Mouse (Mus musculus) kidney, adult 2 months (tissue): ENCODE data around the gene Col12a1. TPM values are rescaled to one million over a fixed set of nuclear protein-coding genes. Genes with fewer than 3 reads are reported as not detected.

Experiments used
- DNase-seq: peaks from one replicate; pipeline ENCODE4 v3.0.0; 2021
- H3K27ac ChIP-seq: fragments of 200-500 bp; 2 replicates; pipeline ENCODE4 v1.5.1; 2012; ENCODE audit warnings: low read depth, low read length, control low read depth, inconsistent platforms; ENCODE audit not compliant: insufficient read depth
- H3K27me3 ChIP-seq: fragments of 200-500 bp; replicated peaks from 2 replicates; pipeline ENCODE4 v1.6.1; 2012; ENCODE audit warnings: mild to moderate bottlenecking, moderate library complexity, low read length, inconsistent platforms; ENCODE audit not compliant: control insufficient read depth, insufficient read depth
- H3K36me3 ChIP-seq: fragments of 200-500 bp; 2 replicates; pipeline ENCODE4 v1.6.1; 2012; ENCODE audit warnings: mild to moderate bottlenecking, moderate library complexity, low read length, inconsistent platforms; ENCODE audit not compliant: control insufficient read depth, insufficient read depth
- H3K4me1 ChIP-seq: fragments of 200-500 bp; 2 replicates; pipeline ENCODE4 v1.6.1; 2011; ENCODE audit warnings: low read length; ENCODE audit not compliant: control insufficient read depth, insufficient read depth
- H3K4me3 ChIP-seq: fragments of 200-500 bp; 2 replicates; pipeline ENCODE4 v1.5.1; 2011; ENCODE audit warnings: mild to moderate bottlenecking, low read depth, low read length, control low read depth; ENCODE audit not compliant: insufficient read depth
- CTCF ChIP-seq: fragments of 200-500 bp; conservative IDR thresholded peaks from 2 replicates; pipeline ENCODE4 v1.5.1; 2011; ENCODE audit warnings: low read depth, mild to moderate bottlenecking, control low read depth, low read length, moderate library complexity, mixed read lengths; ENCODE audit not compliant: insufficient read depth, insufficient read length
- POLR2A ChIP-seq: fragments of 200-500 bp; IDR thresholded peaks from one replicate; pipeline ENCODE4 v1.6.1; 2011; ENCODE audit warnings: low read depth, low read length, control low read depth
- WGBS: fragments of 180-500 bp; shearing (Covaris S2); methylation state at CpG from one replicate; pipeline ENCODE4 v1.1.7; 2018; 5-methylcytosine and 5-hydroxymethylcytosine counted together
- polyA plus RNA-seq: library from polyadenylated mRNA; depleted of rRNA; stranded (reverse); fragments of >200 nt; gene quantifications from 2 replicates; pipeline ENCODE4 v1.2.3, GENCODE M21; 2012; rRNA removed

The Col12a1 gene
- polyA plus RNA-seq, 1 experiment: 7.1 TPM

DNA sequence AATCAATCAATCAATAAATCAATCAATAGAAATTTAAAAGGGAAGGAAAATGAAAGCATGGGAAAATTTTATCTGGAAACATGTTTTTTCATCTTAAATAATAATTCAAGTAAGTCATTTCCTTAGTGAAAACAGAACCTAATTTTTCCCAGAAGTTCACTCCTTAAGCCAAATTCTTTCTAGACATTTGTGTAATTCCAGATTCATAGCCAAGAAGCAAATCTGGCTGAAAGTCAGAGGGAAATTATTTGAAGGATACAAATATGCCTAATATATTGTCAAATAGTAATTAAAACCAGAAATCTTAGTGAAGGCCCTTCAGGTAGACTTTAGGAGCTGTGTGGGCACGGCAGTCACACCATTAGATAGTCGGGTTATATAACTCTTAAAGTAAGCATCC lies 115.2 kb downstream of the Col12a1 start:
- 72% methylated on average over 2 of the region's 2 CpGs for WGBS
- Histone ChIP-seq H3K4me1 (peaks cover 8% of the 10 kb centered on the region; the same call in 1 of the 2 replicates), H3K36me3 (no peaks in the 10 kb centered on the region), H3K27ac (no peak overlapping the region), H3K4me3 (no peak overlapping the region), H3K27me3 (no peaks in the 10 kb centered on the region)
- TF ChIP-seq CTCF (no peak), POLR2A (no peak)
- DNase-seq: no peak

DNA sequence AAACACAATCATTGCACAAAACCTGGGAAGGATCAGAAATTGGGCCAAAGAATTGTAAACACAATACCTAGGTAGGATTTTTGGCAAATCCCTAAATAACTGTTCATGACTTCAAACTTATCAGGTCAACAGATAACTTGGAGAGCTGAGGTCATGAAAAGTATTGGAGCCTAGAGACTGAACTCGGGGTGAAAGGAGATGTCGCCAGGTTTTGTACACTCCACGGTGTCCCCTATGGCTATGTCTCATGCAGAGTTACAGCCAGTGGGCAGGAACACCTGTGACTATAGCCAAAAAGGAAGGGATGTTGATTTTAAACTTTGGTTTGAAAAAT lies 118.4 kb downstream of the Col12a1 start:
- DNase-seq: no peak
- TF ChIP-seq POLR2A (no peak), CTCF (no peak)
- Histone ChIP-seq H3K27me3 (no peaks in the 10 kb centered on the region), H3K27ac (no peak overlapping the region), H3K4me3 (no peak overlapping the region), H3K4me1 (peaks cover 8% of the 10 kb centered on the region; the same call in 1 of the 2 replicates), H3K36me3 (no peaks in the 10 kb centered on the region)
- WGBS: 78% methylated on average over 3 of the region's 3 CpGs

DNA sequence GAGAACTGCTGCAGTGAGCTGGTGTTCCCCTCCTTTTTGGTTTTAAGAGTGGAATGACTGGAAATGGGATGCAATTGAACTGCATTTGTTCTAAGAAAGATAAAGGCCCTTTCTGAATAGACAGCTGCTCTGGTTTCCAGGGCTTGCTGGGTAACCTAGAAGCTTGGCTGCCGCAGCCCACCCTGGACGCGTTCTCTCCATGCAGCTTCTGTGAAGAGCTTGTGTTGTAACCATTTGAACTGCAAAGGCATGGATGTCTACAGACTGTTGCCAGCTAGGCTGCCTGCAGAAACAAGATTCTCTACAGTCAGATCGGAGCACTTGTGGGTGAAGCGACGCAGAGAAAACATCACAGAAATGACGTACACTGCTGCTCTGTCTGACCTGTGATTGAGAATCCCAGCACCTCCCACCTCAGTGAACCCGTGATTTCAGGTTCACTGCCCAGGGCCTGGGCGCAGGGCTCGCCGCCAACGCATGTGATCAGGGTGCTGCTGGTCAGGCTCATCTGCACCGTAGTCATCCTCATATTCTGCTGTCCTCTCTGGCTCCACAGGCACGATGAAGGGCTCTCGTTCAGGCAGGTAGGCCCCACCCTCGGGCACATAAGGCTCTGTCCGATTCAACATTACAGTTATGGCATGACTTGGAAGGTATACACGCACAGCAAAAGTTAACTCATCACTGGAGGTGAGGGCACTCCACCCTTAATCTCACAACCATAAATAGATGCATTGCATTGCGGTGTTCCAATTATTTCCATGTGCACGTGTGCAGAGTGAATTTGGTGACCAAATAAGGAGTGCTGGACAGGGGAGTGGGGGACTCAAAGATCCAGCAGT lies 119.0 kb downstream of the Col12a1 start:
- TF ChIP-seq POLR2A (no peak), CTCF (no peak)
- DNase-seq: peak; percentile 94
- H3K36me3 ChIP-seq: no peaks in the 10 kb centered on the region
- H3K27me3 ChIP-seq: no peaks in the 10 kb centered on the region
- H3K4me1 ChIP-seq: peaks cover 8% of the 10 kb centered on the region; the same call in 1 of the 2 replicates
- no peak overlapping the region for H3K4me3 ChIP-seq
- H3K27ac ChIP-seq: peak overlapping the region; percentile 48; the same call in 1 of the 2 replicates
- WGBS: 60% methylated on average over 20 of the region's 20 CpGs

DNA sequence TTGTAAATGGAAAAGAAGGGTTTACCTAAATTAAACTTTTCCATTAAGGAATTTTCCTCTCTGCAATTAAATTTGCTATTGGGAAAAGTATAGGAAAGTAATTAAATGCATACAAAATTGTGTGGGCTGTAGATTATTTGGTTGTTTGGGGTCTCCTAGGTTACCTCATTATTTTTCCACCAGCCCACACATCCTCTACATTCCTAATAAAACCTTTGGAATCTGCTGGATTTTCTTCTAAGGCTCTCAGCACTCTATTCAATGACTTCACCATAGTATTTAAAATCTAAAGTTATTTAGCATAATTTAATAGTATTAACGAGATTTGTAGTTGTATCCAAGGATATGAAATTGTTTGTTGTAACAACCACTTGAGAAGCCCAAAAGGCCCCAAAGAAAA lies 120.1 kb downstream of the Col12a1 start:
- Histone ChIP-seq H3K36me3 (no peaks in the 10 kb centered on the region), H3K4me1 (peaks cover 3% of the 10 kb centered on the region; the same call in 1 of the 2 replicates), H3K27ac (no peak overlapping the region), H3K27me3 (no peaks in the 10 kb centered on the region), H3K4me3 (no peak overlapping the region)
- 76% methylated on average over 1 of the region's 1 CpGs for WGBS
- TF ChIP-seq CTCF (no peak), POLR2A (no peak)
- no peak for DNase-seq

DNA sequence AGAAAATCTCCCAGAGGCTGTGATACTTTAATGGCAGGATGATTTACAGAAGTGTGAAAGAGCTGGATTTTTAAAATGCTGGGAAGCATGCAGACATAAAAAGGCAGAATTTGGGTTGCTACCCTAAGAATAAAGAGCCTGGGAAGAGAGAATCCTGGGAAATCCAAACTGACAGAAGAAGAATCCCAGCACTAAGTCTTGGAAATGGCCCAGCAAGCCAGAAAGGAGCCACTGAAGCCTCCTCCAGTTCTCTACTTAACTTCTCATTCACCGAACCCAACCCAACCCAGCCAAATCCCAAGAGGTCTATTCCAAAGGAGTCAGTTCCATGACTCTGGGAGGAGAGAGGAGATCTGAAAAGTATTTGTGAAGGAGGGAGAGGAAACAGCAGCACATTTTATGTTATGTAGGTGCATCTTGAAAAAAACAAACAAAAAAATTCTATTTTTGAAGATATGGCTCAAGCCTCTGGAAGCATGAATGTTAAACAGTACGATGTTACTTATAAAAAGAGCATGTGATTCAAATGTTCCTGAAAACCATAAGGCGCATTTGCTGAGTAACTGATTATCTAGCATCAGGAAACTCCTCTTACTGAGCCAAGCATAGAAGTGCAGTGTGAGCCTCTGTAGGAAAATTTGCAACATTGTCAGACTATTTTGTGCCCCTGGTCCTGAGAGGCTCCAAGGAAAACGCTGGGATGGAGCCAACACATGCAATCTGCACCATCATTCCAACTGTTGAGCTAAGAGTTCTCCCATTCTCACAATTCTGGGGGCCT lies 132.0 kb downstream of the Col12a1 start:
- no peaks in the 10 kb centered on the region for H3K27me3 ChIP-seq
- no peak for DNase-seq
- no peak for TF ChIP-seq CTCF
- WGBS: 65% methylated on average over 4 of the region's 4 CpGs
- no peak overlapping the region for H3K27ac ChIP-seq
- H3K4me3 ChIP-seq: no peak overlapping the region
- H3K4me1 ChIP-seq: no peaks in the 10 kb centered on the region
- no peaks in the 10 kb centered on the region for H3K36me3 ChIP-seq

DNA sequence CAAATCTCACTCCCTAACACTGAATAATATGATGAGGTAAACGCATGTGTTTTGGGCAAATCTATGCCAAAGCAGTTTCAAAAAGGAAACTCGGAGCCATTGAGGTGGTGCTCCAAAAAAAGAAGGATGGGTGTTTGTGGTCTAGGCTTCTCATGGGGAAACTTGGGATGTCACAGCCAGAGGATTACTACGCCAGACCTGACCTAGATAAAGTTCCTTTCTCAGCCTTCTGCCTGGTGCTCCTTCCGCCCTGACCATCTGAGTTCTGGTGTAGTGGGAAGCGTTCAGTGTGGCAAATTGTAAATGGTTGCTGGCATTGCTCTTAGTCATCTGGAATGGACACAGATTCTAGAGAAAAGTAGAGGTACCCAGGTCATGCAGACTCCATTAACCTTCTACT lies 151.8 kb downstream of the Col12a1 start:
- Histone ChIP-seq H3K4me1 (no peaks in the 10 kb centered on the region), H3K36me3 (no peaks in the 10 kb centered on the region), H3K27ac (no peak overlapping the region), H3K27me3 (no peaks in the 10 kb centered on the region), H3K4me3 (no peak overlapping the region)
- no peak for TF ChIP-seq CTCF
- no peak for TF ChIP-seq POLR2A
- no peak for DNase-seq
- 90% methylated on average over 5 of the region's 5 CpGs for WGBS

DNA sequence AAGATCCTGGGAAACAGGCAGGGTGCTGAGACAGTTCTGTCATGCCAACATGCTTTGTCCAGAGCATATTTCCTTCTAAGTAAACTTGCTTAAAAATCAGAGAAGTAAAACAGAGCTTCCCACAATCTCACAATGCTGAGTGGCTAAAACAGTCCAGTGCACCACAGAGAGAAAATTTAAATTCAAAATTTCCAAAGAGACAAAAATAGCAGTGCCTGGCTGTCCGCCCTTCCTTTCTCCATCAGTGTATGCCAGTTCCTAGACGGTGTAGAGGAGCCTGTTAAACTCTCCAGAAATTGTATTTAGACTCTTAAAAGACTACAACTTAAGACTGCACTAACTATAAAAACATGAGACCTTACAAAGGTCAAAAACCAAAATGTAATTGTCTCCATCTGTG lies 165.3 kb downstream of the Col12a1 start:
- H3K36me3 ChIP-seq: no peaks in the 10 kb centered on the region
- no peak overlapping the region for H3K27ac ChIP-seq
- no peak for DNase-seq
- H3K27me3 ChIP-seq: no peaks in the 10 kb centered on the region
- TF ChIP-seq CTCF: no peak
- TF ChIP-seq POLR2A: no peak
- no peaks in the 10 kb centered on the region for H3K4me1 ChIP-seq
- 90% methylated on average over 2 of the region's 2 CpGs for WGBS
- H3K4me3 ChIP-seq: no peak overlapping the region

Other genes with a start within 250 kb of the Col12a1 start
- gene Cox7a2, start 41.0 kb upstream of the Col12a1 start, polyA plus RNA-seq: 508 and 670 TPM in 2 replicates
- 39.7 and 53.7 TPM in 2 replicates for gene Tmem30a, start 74.7 kb upstream of the Col12a1 start, polyA plus RNA-seq